Mouse (Mus musculus) cortical plate, adult 2 months (tissue): Measurements from ENCODE around the gene Cotl1.

Source experiments
- CTCF ChIP-seq: fragments of 200-500 bp; IDR thresholded peaks from 2 replicates; pipeline ENCODE4 v1.5.1; 2011; ENCODE audit warnings: mild to moderate bottlenecking, control low read depth, low read length; ENCODE audit not compliant: insufficient read depth; ENCODE audit errors: extremely low read depth
- POLR2A ChIP-seq: fragments of 200-500 bp; IDR thresholded peaks from 2 replicates; pipeline ENCODE4 v1.6.1; 2011; ENCODE audit warnings: mild to moderate bottlenecking, low read length, control low read depth; ENCODE audit not compliant: insufficient read depth; ENCODE audit errors: extremely low read depth

DNA sequence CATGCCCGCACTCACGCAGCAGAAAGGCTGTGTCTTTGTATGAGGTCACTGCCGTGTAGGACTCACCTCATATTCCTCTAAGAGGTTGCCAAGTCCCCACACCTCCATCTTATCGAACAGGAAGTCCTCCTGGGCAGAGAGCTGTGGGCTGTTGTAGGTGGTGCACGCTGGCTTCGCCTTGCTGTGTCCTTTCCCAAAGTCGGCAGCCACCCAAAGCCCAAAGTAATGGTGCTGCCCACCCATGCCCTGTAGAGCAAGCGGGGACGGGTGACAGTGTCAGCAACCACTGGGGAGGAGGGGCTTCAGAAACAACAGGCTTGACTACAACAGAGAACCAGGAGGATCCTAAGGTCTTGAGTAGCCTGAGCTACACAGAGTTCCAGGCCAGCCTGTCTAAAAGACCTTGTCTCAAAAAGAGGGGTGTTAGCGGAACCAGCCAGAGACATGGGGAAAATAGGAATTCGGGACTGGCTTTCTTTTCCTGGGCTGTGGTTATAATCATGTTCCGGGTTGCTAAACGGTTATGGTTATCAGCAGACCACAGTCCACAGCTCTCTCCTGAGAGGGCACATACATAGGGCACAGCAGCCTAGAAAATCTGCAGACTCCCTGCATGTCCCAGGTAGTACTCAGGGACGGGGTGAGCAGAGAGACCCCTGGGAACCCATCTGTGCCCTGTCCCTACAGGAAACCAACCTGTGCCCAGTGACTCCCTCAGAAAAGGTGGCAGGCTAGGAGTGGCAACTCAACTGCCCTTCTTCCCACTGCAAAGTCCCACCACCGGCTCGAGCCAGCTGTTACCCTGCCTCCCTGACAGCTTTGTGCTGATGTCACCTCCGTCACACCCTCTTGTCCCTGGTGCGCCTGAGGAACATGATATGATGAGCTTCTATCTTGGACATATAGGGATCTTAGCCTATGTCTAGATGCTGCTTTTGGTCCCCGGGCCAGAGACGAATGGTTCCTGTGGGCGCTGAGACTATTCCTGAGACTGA, 77.8 kb downstream of the Cotl1 start:
- TF ChIP-seq CTCF (no peak), POLR2A (no peak)
